Mouse (Mus musculus) intestine, embryonic 16.5 days (tissue): Measurements from ENCODE around the gene Trp53. TPM values are rescaled to one million over a fixed set of nuclear protein-coding genes. Genes with fewer than 3 reads are reported as not detected.

Experiments
- ATAC-seq: fragments of 200-750 bp; cut with Nextera tagmentation; 2 replicates; pipeline ENCODE4 v1.8.0; 2017; ENCODE audit warnings: moderate TSS enrichment, moderate library complexity
- H3K27ac ChIP-seq: fragments of 300-500 bp; sonication (generic); 2 replicates; pipeline ENCODE4 v1.5.1; 2014; ENCODE audit warnings: mild to moderate bottlenecking, low read length
- H3K27me3 ChIP-seq: fragments of 300-500 bp; sonication (generic); replicated peaks from 2 replicates; pipeline ENCODE4 v1.6.1; 2014; ENCODE audit warnings: low read length, control low read depth, mixed read lengths; ENCODE audit not compliant: control insufficient read depth, insufficient read depth
- H3K36me3 ChIP-seq: fragments of 300-500 bp; sonication (generic); 2 replicates; pipeline ENCODE4 v1.6.1; 2014; ENCODE audit warnings: low read length, control low read depth; ENCODE audit not compliant: control insufficient read depth, insufficient read depth
- H3K4me1 ChIP-seq: fragments of 300-500 bp; sonication (generic); 2 replicates; pipeline ENCODE4 v1.6.1; 2014; ENCODE audit warnings: low read length, control low read depth, mixed read lengths; ENCODE audit not compliant: control insufficient read depth, insufficient read depth
- H3K4me2 ChIP-seq: fragments of 300-500 bp; sonication (generic); 2 replicates; pipeline ENCODE4 v1.6.1; 2014; ENCODE audit warnings: low read depth, low read length, control low read depth
- H3K4me3 ChIP-seq: fragments of 300-500 bp; sonication (generic); 2 replicates; pipeline ENCODE4 v1.5.1; 2014; ENCODE audit warnings: mild to moderate bottlenecking, low read length
- H3K9ac ChIP-seq: fragments of 300-500 bp; sonication (generic); 2 replicates; pipeline ENCODE4 v1.6.1; 2014; ENCODE audit warnings: low read depth, low read length
- H3K9me3 ChIP-seq: fragments of 300-500 bp; sonication (generic); 2 replicates; pipeline ENCODE4 v1.6.1; 2016; ENCODE audit warnings: low read length, control low read depth; ENCODE audit not compliant: control insufficient read depth
- WGBS: fragments of 180-500 bp; shearing (Covaris S2); extraction: QIAGEN DNeasy Blood & Tissue Kit; methylation state at CpG from one replicate; pipeline ENCODE4 v1.1.7; 2014; 5-methylcytosine and 5-hydroxymethylcytosine counted together
- polyA plus RNA-seq: library from polyadenylated mRNA; unstranded; fragments of >200 nt; fragmentation: Nextera tagmentation; extraction: Ambion mirVana; gene quantifications from 2 replicates; pipeline ENCODE4 v1.2.1, GENCODE M21; 2015

Trp53 gene
- polyA plus RNA-seq, 1 experiment from 2014 or later: 148 TPM

DNA sequence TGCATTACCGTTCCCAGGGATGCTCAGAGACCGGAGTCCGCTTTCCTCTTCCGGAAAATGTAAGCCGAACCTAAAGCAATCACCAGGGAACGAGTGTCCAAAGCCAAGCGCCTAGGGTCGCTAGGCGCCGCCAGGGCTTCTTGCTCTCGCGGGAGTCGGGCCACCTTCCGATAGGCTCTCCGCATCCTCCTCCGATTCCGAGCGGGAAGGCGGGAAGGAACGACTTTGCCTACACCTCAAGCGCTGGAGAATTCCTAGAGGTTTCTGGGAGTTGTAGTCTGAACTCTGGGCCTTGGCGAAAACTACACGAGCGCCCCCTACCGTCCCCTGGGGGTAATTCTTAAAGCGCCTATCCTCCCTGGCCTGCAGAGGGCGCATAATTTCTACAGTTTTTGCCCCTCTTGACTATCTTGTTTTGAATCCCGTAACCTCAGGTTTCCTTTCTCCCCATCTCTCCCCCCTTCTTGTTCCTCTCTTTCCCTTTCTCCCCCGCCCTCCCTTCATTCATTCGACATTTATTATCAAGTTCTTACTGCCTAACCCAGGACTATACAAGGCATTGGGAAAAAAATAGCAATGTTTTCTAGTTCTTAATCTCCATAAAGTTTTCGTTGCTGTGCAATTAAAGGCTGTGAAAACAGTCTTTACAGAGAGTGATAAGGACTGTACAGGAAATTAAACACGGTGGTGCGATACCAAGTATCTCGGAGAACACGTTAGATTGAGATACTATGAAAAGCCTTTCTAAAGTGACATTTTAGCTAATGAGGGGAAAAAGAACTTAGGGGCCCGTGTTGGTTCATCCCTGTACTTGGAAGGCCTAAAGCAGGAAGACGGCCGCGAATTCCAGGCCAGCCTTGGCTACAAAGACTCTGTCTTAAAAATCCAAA lies 786 bp upstream of the Trp53 start:
- peak overlapping the region; percentile 98 for H3K27ac ChIP-seq
- peak overlapping the region; percentile 83 for H3K9ac ChIP-seq
- no peaks in the 10 kb centered on the region for H3K36me3 ChIP-seq
- no peaks in the 10 kb centered on the region for H3K27me3 ChIP-seq
- peaks cover 25% of the 10 kb centered on the region for H3K4me1 ChIP-seq
- H3K9me3 ChIP-seq: no peaks in the 10 kb centered on the region
- WGBS: 1% methylated on average over 39 of the region's 39 CpGs
- peak overlapping the region; percentile 86 for H3K4me2 ChIP-seq
- peak; percentile 89 for ATAC-seq
- peak overlapping the region; percentile 80 for H3K4me3 ChIP-seq

DNA sequence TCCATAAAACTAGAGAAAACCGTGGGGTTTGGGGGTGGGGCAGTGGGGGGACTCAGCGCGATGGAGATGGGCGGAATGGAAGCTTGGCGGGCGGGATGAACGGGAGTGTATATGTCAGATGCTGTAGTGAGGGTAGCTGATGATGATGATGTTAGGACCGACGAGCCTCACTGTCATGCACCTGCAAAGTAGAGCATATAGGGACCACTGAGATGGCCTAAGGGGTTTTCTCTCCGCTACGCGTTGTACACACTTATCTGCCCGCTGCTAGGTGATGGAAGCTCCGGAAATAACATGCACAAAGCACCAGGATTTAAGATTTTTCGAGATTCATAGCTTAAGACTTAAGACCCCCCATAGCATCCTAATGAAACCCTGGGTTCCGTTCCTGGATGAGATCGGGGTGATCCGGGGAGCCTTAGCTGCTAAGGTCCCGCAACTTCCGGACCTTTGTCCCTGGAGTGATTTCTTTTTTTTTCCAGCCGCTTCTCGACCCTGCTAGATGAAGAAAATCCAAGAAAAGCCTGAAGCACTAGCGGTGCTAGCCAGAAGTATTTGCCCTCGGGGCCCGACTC lies 500 bp downstream of the Trp53 start:
- peak; percentile 3 for ATAC-seq
- WGBS: under 1% methylated on average over 25 of the region's 25 CpGs

DNA sequence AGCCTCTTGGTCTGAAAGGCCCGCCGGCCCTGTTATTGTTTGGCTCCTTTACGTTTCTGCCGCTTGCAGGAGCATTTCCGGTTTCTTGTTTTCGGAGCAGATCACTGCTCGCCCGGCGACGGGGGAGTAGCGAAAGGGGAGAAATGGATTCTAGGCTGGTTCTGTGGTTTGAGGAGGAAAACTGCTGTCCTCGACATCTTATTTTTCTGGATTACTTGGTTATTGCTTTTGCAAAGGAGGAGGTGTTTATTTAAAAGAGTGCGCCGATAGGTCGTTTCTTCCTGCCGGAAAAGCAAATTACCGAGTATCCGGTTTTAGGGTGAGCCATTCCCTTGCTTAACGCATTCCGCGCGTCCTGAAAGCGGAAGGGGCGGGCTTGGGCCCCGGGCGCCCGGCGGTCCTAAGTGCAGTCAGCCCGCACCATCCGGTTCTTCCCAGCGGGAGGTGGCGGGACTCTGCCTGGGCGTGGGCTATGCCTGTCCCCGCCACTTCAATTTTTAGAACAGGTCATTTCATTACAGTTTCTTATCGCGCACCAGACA lies 1.1 kb downstream of the Trp53 start:
- under 1% methylated on average over 36 of the region's 36 CpGs for WGBS
- peaks cover 28% of the 10 kb centered on the region for H3K4me1 ChIP-seq
- peak overlapping the region; percentile 73 for H3K4me3 ChIP-seq
- peak overlapping the region; percentile 98 for H3K27ac ChIP-seq
- ATAC-seq: peak; percentile 80
- H3K9me3 ChIP-seq: no peaks in the 10 kb centered on the region
- no peaks in the 10 kb centered on the region for H3K36me3 ChIP-seq
- no peaks in the 10 kb centered on the region for H3K27me3 ChIP-seq
- peak overlapping the region; percentile 74 for H3K9ac ChIP-seq
- H3K4me2 ChIP-seq: peak overlapping the region; percentile 68

More for the DNA sequence above, 500 bp downstream of the Trp53 start:
- H3K27me3 ChIP-seq: no peaks in the 10 kb centered on the region
- H3K27ac ChIP-seq: peak overlapping the region; percentile 98
- H3K9ac ChIP-seq: peak overlapping the region; percentile 74
- H3K9me3 ChIP-seq: no peaks in the 10 kb centered on the region
- peak overlapping the region; percentile 68 for H3K4me2 ChIP-seq
- H3K36me3 ChIP-seq: no peaks in the 10 kb centered on the region
- peak overlapping the region; percentile 73 for H3K4me3 ChIP-seq
- H3K4me1 ChIP-seq: peaks cover 28% of the 10 kb centered on the region

DNA sequence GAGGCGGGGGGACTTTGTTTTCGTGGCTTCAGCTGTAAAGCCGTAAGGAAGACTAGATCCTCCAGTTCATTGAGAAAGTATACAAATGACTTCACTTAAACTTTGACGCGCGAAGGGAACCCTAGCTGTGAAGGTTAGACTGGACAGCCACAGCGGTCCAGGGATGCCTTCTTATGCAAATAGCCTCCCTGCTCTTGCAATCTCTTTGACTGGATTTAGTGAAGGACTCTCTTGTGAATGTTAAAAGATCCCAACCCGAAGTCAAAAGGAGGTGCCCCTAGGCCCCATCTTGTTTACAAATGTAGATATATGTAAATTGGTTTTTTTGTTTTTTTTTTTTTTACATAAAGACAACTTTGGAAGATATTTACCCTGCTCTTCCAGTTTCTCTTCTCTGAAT lies 1.7 kb downstream of the Trp53 start:
- no peak for ATAC-seq
- peak overlapping the region; percentile 73 for H3K4me3 ChIP-seq
- H3K27me3 ChIP-seq: no peaks in the 10 kb centered on the region
- no peaks in the 10 kb centered on the region for H3K36me3 ChIP-seq
- H3K4me1 ChIP-seq: peaks cover 28% of the 10 kb centered on the region
- H3K9ac ChIP-seq: peak overlapping the region; percentile 74
- peak overlapping the region; percentile 68 for H3K4me2 ChIP-seq
- peak overlapping the region; percentile 98 for H3K27ac ChIP-seq
- under 1% methylated on average over 8 of the region's 8 CpGs for WGBS
- H3K9me3 ChIP-seq: no peaks in the 10 kb centered on the region

DNA sequence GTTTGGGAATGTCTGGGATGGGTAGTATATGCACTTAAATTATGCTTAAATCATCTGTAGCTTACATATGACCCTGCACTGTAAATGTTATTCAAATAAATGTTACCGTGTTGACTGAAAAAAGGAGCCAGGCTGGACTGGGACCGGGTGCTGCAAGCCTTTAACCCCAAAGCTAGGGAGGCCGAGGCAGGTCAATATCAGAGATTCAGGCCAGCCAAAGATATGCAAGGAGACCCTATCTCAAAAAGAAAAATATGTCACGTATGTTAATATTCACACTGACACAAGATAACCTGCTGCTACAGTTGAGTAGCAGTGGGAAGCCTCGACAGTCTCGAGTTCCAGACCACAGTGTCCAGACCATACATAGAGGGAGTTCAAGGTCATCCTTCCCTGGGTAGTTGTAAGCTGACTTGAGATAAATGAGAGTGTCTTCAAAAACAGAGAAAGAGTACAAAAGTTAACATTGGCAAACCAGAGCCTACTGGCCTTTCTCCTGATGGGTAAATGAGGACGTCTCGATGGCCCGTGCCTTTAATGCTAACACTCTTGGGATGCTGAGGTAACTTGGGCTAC lies 2.2 kb downstream of the Trp53 start:
- WGBS: 62% methylated on average over 9 of the region's 9 CpGs
- Histone ChIP-seq H3K4me3 (peak overlapping the region; percentile 14), H3K36me3 (0 out of 2 replicates have a peak, but pooled peaks cover under 1% of the 10 kb centered on the region), H3K9ac (0 out of 2 replicates have a peak overlapping the region, but pooled peaks have one; percentile 19), H3K4me1 (peaks cover 23% of the 10 kb centered on the region), H3K9me3 (no peaks in the 10 kb centered on the region), H3K27me3 (no peaks in the 10 kb centered on the region), H3K27ac (no peak overlapping the region), H3K4me2 (peak overlapping the region; percentile 68)
- no peak for ATAC-seq

DNA sequence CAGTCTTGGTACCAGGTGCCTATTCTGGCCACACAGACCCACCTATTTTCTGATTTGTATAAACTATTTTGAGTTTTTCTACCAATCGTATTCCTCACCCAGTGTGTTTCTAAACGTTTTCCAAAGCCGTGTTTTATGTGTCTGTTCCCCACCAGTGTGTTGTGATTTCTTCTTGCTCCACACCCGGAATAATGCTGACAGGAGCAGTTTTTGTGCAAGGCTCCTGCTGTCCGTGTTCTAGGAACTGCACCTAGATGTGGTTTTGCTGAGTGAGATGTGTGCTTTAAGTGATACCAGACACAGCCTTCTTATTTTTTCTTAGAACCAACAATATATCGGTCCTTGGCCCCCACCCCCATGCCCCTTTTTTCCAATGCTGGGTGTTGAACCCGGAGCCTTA lies 3.8 kb downstream of the Trp53 start:
- Histone ChIP-seq H3K4me1 (peaks cover 13% of the 10 kb centered on the region), H3K9ac (no peak overlapping the region), H3K27me3 (no peaks in the 10 kb centered on the region), H3K27ac (no peak overlapping the region), H3K4me3 (no peak overlapping the region), H3K36me3 (peaks cover 13% of the 10 kb centered on the region), H3K9me3 (no peaks in the 10 kb centered on the region), H3K4me2 (no peak overlapping the region)
- ATAC-seq: no peak
- WGBS: 83% methylated on average over 7 of the region's 7 CpGs

DNA sequence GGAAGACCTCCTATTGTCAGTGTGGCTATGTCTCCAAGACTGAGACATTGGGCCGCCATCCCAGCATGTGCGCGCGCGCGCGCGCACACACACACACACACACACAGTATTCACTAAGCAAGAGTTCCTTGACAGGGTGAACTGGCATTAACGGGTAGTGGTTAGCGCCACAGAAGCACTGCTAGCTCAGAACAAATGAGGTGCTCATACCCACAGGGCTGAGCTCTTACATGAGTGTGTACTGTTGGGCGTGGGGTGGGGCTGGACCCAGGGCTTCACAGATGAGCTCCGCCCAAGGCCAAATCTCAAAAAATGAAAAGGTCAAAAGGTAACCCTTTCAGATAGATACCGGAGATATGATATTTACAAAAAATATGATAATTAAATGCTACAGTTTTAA lies 4.8 kb downstream of the Trp53 start:
- Histone ChIP-seq H3K4me2 (no peak overlapping the region), H3K4me1 (peaks cover 13% of the 10 kb centered on the region), H3K4me3 (no peak overlapping the region), H3K9ac (no peak overlapping the region), H3K27ac (no peak overlapping the region), H3K9me3 (no peaks in the 10 kb centered on the region), H3K27me3 (no peaks in the 10 kb centered on the region), H3K36me3 (peaks cover 22% of the 10 kb centered on the region)
- WGBS: 91% methylated on average over 13 of the region's 13 CpGs
- no peak for ATAC-seq

DNA sequence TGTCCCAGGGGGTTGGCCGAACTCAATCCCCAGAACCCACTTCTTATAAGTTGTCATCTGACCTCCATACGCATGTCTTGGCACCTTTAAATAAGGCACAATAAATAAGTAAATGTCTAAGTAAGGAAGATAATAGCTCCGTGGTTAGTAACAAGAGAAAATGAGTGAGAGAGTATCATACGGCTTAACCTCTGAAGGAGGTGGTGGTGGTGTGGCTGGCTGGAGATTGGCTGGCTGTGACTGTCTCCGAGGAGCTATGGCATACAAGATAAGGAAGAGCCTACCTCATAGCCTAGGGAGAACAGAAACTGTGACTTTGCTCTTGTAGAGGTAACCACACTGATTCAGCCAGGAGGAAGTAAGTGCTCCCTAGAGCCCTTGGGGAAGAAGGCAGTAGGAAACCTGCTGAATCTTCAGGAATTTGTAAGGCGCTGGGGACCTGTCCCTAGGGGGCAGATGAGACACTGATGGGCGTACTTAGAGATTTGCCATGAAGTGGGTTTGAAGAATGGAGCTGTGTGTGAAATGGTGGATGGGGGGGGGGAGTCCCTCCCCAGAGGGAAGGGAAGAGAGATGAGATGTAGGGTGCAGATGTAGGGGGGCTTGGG lies 5.7 kb downstream of the Trp53 start:
- Histone ChIP-seq H3K27ac (peak overlapping the region; percentile 21; the same call in 1 of the 2 replicates), H3K9ac (no peak overlapping the region), H3K4me1 (peaks cover 13% of the 10 kb centered on the region), H3K4me3 (no peak overlapping the region), H3K27me3 (no peaks in the 10 kb centered on the region), H3K36me3 (peaks cover 29% of the 10 kb centered on the region), H3K4me2 (no peak overlapping the region), H3K9me3 (no peaks in the 10 kb centered on the region)
- 75% methylated on average over 7 of the region's 7 CpGs for WGBS
- peak; percentile 54 for ATAC-seq
